Mouse (Mus musculus): ENCODE data around the gene Snx25. TPM values are rescaled to one million over a fixed set of nuclear protein-coding genes. Genes with fewer than 3 reads are reported as not detected.

Snx25 gene
- total and polyA plus RNA-seq, 3 experiments: 20.0 to 23.1 TPM; not detected in 1

DNA sequence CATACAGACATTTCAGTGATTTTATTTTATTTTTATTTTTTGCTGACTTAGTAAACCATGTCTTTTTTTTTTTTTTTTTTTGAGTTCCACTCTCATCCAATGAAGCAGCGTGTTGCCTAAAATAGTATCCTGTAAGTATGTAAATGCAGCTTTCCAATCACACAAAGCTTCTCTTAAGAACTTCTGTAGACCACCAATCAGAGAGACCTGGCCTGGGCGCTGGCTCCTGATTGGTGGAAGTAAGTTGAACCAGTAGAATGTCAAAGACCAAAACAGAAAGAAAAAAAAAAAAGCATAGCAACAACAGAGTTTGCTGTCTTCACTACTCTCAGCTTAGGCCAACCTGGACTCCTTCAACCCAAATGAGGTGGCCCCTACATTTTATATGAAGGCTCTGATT, 141.7 kb downstream of the Snx25 start:
- Histone ChIP-seq H3K9me3 (replicated peaks; ENCODE audit: insufficient read depth, low read length) (no peaks in the 10 kb centered on the region), H3K4me1 (ENCODE audit: control insufficient read depth in 1 of 2, insufficient read depth in 2 of 2, low read length in 2 of 2) (peaks cover 0 to 2% of the 10 kb centered on the region in 2 experiments; a peak in 3 of 4 replicates), H3K4me3 (ENCODE audit: control insufficient read depth in 1 of 2, insufficient read depth in 1 of 2, low read depth in 2 of 2, low read length in 2 of 2) (no peak overlapping the region), H3K79me2 (ENCODE audit: control insufficient read depth, insufficient read depth, low read length, poor library complexity) (no peaks in the 10 kb centered on the region), H3K9ac (ENCODE audit: control insufficient read depth, low read depth, low read length, poor library complexity, severe bottlenecking) (no peak overlapping the region), H3K36me3 (ENCODE audit: control insufficient read depth in 1 of 2, insufficient read depth in 2 of 2, low read length in 2 of 2) (peaks cover 0 to 9% of the 10 kb centered on the region in 2 experiments; a peak in 2 of 4 replicates), H3K27me3 (ENCODE audit: control insufficient read depth in 1 of 2, insufficient read depth in 2 of 2, low read length in 2 of 2) (no peaks in the 10 kb centered on the region), H3K27ac (ENCODE audit: control insufficient read depth, low read depth, low read length) (no peak overlapping the region)
- DNase-seq (ENCODE audit: low read depth, low spot score): peak; percentile 54
- TF ChIP-seq ZNF384 (IDR thresholded peaks at IDR 0.05; ENCODE audit: low read depth, low read length) (peak; percentile 65), EP300 (IDR thresholded peaks at IDR 0.05; ENCODE audit: low read depth in 1 of 2, low read length in 2 of 2) (no peak)

- Histone ChIP-seq H3K9ac (ENCODE audit: control insufficient read depth, low read depth, low read length, poor library complexity, severe bottlenecking) (no peak overlapping the region), H3K27ac (ENCODE audit: control insufficient read depth, low read depth, low read length) (no peak overlapping the region), H3K9me3 (replicated peaks; ENCODE audit: insufficient read depth, low read length) (no peaks in the 10 kb centered on the region), H3K4me3 (ENCODE audit: control insufficient read depth in 1 of 2, insufficient read depth in 1 of 2, low read depth in 2 of 2, low read length in 2 of 2) (no peak overlapping the region), H3K79me2 (ENCODE audit: control insufficient read depth, insufficient read depth, low read length, poor library complexity) (no peaks in the 10 kb centered on the region), H3K27me3 (ENCODE audit: control insufficient read depth in 1 of 2, insufficient read depth in 2 of 2, low read length in 2 of 2) (no peaks in the 10 kb centered on the region), H3K4me1 (ENCODE audit: control insufficient read depth in 1 of 2, insufficient read depth in 2 of 2, low read length in 2 of 2) (peaks cover 2 to 9% of the 10 kb centered on the region in 2 experiments; a peak in 3 of 4 replicates), H3K36me3 (ENCODE audit: control insufficient read depth in 1 of 2, insufficient read depth in 2 of 2, low read length in 2 of 2) (peaks cover 0 to 14% of the 10 kb centered on the region in 2 experiments; a peak in 2 of 4 replicates)
- TF ChIP-seq ZC3H11A (IDR thresholded peaks at IDR 0.05; ENCODE audit: low read depth, low read length) (no peak), MAX (IDR thresholded peaks at IDR 0.05; ENCODE audit: low read length) (no peak), JUND (IDR thresholded peaks at IDR 0.05; ENCODE audit: low read depth, low read length) (no peak), RCOR1 (IDR thresholded peaks at IDR 0.05; ENCODE audit: low read depth, low read length) (no peak), CHD1 (IDR thresholded peaks at IDR 0.05; ENCODE audit: low read depth, low read length) (no peak)
- DNase-seq (ENCODE audit: low read depth, low spot score): no peak
Observed at GRCm38 (mm10) chr8:46007050-46007672, 144.8 kb downstream of the Snx25 start.

DNA sequence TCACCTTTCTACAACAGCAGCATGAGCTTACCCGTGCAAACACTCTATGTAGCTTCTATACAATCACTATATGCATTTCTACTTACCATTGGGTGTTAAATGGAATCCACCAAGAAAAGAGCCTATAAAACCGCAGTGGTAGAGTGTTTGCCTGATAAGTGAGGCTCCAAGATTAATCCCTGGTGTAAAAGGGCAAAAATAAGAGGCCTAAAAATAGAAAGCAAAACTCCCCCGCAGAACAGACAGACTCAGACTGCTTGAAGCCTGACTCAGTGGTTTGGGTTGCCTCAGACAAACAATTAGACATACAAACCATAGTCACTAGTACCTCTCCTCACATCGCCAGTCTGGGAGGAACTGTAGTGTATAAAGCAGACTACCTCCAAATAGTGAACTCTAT, 146.4 kb downstream of the Snx25 start, which contains the start of gene Ankrd37:
Gene Ankrd37, minus strand, starts transcription at position 112 of the 400 bp plus-strand sequence.
- no peaks in the 10 kb centered on the region for H3K9me3 ChIP-seq (replicated peaks; ENCODE audit: insufficient read depth, low read length)
- H3K36me3 ChIP-seq (ENCODE audit: control insufficient read depth in 1 of 2, insufficient read depth in 2 of 2, low read length in 2 of 2): peaks cover 0 to 20% of the 10 kb centered on the region in 2 experiments; a peak in 2 of 4 replicates
- H3K27ac ChIP-seq (ENCODE audit: control insufficient read depth, low read depth, low read length): no peak within 1 kb of the TSS
- TF ChIP-seq RCOR1 (IDR thresholded peaks at IDR 0.05; ENCODE audit: low read depth, low read length): peak; percentile 75
- TF ChIP-seq HCFC1 (IDR thresholded peaks at IDR 0.05; ENCODE audit: low read depth, low read length): 0 out of 2 replicates have a peak, but pooled peaks have one; percentile 14
- 0 out of 2 replicates have a peak, but pooled peaks have one; percentile 30 for TF ChIP-seq TCF12 (IDR thresholded peaks at IDR 0.05; ENCODE audit: low read depth, low read length)
- TF ChIP-seq ZMIZ1 (IDR thresholded peaks at IDR 0.05; ENCODE audit: low read depth, low read length): no peak
- no peak for TF ChIP-seq ZNF384 (IDR thresholded peaks at IDR 0.05; ENCODE audit: low read depth, low read length)
- TF ChIP-seq ETS1 (IDR thresholded peaks at IDR 0.05; ENCODE audit: low read depth, low read length): peak; percentile 76
- TF ChIP-seq BHLHE40 (IDR thresholded peaks at IDR 0.05; ENCODE audit: borderline replicate concordance, low read depth, low read length): 0 out of 2 replicates have a peak, but pooled peaks have one; percentile 1
- no peak for TF ChIP-seq MXI1 (IDR thresholded peaks at IDR 0.05; ENCODE audit: low read depth, low read length)
- TF ChIP-seq POLR2AphosphoS5 (IDR thresholded peaks at IDR 0.05; ENCODE audit: borderline replicate concordance, low read depth, low read length): no peak
- peak; percentile 59 for TF ChIP-seq SIN3A (IDR thresholded peaks at IDR 0.05; ENCODE audit: low read length)
- TF ChIP-seq MAX (IDR thresholded peaks at IDR 0.05; ENCODE audit: low read length): no peak
- peak; percentile 37; the same call in 1 of the 2 replicates for TF ChIP-seq MAFK (IDR thresholded peaks at IDR 0.05; ENCODE audit: borderline replicate concordance, low read depth, low read length)
- TF ChIP-seq GATA1 (IDR thresholded peaks at IDR 0.05; ENCODE audit: low read depth, low read length): peak; percentile 61; the same call in 1 of the 2 replicates
- peak in 1 of 2 experiments; percentile 53; a peak in 1 of 4 replicates for TF ChIP-seq EP300 (IDR thresholded peaks at IDR 0.05; ENCODE audit: low read depth in 1 of 2, low read length in 2 of 2)
- TF ChIP-seq MEF2A (IDR thresholded peaks at IDR 0.05; ENCODE audit: extremely low read depth, insufficient replicate concordance, low read depth, low read length, poor library complexity, severe bottlenecking): peak; percentile 93
- peak; percentile 72 for DNase-seq (ENCODE audit: low read depth, low spot score)
- H3K4me1 ChIP-seq (ENCODE audit: control insufficient read depth in 1 of 2, insufficient read depth in 2 of 2, low read length in 2 of 2): peaks cover 11 to 17% of the 10 kb centered on the region in 2 experiments; a peak in 3 of 4 replicates
- no peak within 1 kb of the TSS for H3K4me3 ChIP-seq (ENCODE audit: control insufficient read depth in 1 of 2, insufficient read depth in 1 of 2, low read depth in 2 of 2, low read length in 2 of 2)
- H3K79me2 ChIP-seq (ENCODE audit: control insufficient read depth, insufficient read depth, low read length, poor library complexity): no peaks in the 10 kb centered on the region
- no peak within 1 kb of the TSS for H3K9ac ChIP-seq (ENCODE audit: control insufficient read depth, low read depth, low read length, poor library complexity, severe bottlenecking)
- no peaks in the 10 kb centered on the region for H3K27me3 ChIP-seq (ENCODE audit: control insufficient read depth in 1 of 2, insufficient read depth in 2 of 2, low read length in 2 of 2)

Measured in MEL (cell line).